Mouse (Mus musculus) gastrocnemius, adult 8-10 months (tissue): ENCODE measurements at regions not wholly inside any gene's neighbourhood (a gene's known extent, or its start where the extent isn't known, plus 50 kb on each side); places are given as distances from the start of the nearest gene placed in this dataset.
"Not testable (repeated sequence)": the region's sequence is repeated elsewhere in the genome, so short reads cannot be mapped to it uniquely, and the experiment has no call there.

Source experiments
- DNase-seq, 2 experiments: peaks; one replicate each; pipeline ENCODE4 v3.0.0; 2022; ENCODE audit warnings: low spot score in 2 of 2

DNA sequence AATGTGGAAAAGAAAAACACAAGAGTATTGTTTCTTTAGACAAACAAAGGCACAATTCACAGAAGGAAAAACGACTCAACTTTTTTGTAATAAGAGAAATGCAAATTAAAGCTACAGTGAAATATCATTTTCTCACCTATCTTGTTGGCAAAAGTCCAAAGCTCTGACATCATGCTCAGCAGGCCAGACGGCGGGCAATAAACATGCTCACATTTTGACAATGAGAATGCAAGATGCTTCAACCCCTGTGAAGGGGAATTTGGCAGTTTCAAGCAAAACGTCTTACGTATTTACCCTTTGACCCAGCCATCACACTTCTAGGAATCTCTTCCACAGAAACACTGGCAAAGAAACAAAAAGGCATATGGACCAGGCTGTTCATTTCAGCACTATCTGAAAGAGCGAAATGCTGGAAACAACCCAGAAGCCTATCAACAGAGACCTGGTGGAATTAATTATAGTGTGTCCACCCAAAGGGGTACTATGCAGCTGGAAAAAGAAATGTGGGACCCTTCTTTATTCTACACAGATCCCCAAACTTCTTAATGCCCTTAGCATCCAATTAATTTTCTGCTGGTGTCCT, 203.4 kb upstream of the 2610301B20Rik start:
- DNase-seq = no peak

DNA sequence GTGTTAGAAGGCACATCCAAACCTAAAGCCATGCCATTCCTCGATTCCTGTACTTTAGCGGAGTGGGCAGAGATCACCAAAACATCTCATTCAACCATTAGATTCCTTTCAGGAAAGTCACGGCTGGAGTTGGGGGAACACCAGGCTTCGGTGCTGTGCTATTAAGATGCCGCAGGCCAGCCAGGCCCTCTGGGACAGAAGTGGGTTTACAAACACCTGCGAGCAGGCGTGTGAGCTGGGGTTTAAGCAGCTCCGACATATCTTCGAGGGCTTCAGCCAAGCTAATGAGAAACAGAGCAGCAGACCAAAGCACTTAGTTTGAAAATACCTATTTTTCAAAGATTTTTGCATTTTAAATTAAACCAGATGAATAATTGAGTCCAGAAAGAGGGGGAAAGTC, 183.2 kb upstream of the 2610301B20Rik start:
- DNase-seq = no peak

DNA sequence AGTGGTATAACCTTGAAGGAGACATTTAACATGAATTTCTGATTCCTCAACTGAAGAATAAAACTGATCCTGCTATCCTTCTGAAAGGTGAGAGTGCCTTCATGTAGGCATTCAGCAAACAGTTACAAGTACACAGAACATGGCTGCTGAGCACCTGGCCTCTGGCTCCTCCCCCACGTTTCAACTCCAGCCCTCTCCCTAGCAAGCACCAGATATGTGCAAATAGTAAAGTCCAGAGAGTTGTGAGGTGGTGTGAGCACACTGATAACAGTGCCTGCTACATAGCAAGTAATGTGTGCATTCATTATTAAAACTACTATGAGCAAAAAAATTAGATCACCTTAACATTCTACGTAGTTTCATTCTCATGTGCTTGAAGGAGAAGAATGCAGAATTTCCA, 181.4 kb upstream of the 2610301B20Rik start:
- DNase-seq = no peak

DNA sequence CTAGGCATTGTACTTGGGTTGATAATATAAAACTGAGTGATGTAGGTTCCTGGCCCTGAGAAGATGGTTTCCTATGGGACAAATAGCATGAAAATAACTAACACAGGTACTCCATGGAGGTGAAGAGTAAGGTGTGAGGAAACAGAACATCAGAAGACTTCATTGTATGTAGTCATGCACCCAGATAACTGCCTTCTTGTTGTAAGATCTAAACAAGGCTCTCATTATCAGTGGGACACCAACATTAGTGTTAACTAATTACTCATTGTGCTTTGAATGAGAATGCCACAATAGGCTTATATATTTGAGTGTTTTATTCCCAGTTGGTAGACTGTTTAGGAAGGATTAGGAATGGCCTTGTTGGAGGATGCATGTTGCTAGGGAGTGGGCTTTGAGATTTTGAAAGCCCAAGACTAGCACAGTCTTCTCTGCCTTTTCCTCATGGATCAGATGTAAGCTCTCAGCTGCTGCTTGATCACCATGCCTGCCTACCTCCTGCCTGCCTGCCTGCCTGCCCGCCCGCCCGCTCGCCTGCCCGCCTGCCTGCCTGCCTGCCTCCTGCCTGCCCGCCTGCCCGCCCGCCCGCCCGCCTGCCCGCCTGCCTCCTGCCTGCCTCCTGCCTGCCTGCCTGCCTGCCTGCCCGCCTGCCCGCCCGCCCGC, 180.7 kb upstream of the 2610301B20Rik start:
- DNase-seq = no peak

DNA sequence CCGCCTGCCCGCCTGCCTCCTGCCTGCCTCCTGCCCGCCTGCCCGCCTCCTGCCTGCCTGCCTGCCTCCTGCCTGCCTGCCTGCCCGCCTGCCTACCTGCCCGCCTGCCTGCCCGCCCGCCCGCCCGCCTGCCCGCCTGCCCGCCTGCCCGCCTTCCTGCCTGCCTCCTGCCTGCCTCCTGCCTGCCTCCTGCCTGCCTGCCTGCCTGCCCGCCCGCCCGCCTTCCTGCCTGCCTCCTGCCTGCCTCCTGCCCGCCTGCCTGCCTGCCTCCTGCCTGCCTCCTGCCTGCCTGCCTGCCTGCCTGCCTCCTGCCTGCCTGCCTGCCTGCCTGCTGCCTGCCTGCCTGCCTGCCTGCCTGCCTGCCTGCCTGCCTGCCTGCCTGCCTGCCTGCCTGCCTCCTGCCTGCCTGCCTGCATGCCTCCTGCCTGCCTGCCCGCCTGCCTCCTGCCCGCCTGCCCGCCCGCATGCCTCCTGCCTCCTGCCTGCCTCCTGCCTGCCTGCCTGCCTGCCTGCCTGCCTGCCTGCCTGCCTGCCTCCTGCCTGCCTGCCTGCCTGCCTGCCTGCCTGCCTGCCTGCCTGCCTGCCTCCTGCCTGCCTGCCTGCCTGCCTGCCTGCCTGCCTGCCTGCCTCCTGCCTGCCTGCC, 180.1 kb upstream of the 2610301B20Rik start:
- not testable (repeated sequence) for DNase-seq

DNA sequence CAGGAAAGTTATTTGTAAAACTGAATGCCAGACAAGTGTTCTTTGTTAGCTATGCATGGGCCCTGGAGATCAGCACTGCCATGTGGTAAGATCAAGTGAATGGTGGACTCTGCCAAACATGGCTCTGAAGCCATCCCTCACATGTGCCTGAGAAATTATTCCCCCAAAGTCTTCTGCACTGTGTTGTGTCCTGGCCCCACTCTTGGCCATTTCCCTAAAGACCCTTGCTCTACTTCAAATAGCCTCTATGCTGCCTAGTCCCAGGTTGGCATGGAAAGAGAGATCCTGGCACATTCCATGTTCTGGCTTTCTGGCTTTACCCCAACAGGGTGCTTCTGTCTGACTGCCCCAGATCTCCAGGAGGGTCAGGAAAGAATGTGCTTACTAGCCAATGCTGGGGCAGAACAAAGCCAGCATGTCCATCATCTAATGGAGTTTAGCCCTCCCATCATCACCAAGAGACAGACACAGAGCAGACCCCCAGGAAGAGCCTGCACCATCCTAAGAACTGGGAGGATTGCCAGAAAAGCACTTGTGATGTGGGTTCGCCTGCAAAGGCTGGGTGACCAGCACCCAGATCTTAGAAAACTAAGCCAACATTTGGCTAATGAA, 177.0 kb upstream of the 2610301B20Rik start:
- DNase-seq = no peak

DNA sequence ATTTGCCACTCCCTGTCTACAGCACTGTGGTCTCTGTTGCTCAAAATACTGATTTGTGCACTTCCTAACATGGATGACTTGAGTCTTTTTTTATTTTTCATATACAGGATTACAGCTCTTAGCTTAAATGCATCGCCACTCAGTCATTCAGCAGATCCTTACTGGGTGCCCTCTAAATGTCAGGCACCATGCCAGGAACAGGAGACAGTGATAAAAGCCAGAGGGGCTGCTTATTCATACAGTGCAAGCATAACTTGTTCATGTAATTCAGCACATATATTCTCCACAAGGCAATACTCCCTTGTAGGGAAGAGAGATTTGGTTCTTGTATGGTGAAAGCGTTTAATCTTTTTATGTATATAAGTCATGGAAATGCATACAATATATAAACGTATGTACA, 175.7 kb upstream of the 2610301B20Rik start:
- DNase-seq = no peak

DNA sequence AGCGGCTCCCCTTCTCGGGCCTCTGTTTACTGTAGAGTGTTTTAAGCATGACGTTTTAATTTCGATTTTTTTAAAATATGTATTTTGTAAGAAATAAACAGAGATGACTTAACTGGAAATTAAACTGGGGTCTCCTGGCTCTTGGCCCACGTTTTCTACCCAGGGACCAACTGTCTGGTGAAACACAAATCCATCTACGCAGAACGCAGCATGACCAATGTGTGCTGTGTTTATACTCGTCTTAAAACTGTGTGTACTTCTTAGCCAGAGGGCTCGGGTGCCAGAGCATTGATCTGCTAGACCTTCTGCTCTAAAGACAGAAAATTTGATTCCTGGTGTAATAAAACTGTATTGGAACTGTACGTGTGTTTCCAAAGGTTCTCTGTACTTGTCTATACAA, 172.8 kb upstream of the 2610301B20Rik start:
- DNase-seq = no peak

DNA sequence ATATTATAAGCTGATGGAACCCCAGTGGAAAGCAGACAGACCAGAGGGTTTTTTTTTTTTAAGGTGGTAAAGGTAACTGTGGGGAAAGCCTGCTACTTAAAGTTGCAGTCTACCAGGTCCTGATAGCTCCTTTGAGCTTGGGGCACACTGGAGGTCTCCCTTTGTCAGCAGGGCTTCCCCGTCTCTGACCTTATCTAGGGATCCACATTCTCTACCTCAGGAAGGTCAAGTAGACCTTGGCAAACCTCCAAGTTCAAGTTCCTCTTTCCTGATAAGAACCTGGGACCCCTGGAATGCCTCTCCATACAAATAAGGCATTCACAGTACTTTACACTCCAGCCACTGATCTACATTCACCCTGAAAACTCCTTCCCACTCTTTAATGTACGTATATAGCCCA, 171.1 kb upstream of the 2610301B20Rik start:
- no peak for DNase-seq

DNA sequence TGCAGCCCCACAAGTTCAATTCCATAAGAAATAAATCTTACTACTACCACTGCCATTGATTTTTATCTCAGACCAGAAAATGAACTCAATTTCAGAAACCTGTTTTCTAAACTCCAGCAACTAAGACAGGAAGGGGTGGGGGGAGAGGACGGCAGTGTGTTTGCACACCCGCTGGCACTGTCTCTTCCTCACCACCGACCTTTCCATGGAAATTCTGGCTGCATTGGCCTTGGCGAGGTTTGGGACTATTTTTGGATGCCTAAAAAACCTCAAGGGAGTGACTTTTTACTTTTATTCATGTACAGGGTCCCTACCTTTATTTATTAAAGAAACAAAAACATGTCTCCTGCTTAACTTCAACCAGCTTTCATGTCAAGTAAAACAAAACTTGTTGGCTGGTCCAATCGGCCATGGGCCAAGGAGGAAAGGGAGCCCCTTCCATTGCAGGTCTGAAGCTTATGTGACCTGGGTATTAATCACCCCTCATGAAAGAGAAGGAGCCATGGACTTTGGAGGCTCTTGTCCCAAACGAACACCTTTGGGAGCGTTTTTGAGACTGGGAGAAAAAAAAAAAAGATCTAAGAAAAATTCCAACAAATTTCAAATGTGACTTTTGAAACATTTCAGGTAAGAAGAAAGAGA, 167.2 kb upstream of the 2610301B20Rik start:
- DNase-seq = no peak

DNA sequence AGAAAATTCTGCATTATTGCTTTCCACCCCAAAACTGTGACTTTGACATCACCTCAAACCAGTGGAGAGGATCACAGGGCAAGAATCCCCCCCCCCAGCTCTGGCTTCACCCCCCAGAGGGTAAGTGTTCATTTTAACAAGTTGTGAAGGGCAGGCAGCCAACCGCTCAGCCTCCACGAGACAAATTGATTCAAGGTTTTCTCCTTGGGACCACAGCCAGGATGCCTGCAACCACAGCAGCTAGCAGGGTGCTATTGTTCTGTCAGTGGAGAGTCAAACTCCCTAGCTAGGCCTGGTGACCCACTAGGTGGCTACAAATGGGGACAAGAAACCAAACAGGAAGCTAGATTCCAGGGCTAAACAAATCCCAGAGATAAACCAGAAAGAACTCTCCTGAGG, 166.6 kb upstream of the 2610301B20Rik start:
- DNase-seq = no peak

DNA sequence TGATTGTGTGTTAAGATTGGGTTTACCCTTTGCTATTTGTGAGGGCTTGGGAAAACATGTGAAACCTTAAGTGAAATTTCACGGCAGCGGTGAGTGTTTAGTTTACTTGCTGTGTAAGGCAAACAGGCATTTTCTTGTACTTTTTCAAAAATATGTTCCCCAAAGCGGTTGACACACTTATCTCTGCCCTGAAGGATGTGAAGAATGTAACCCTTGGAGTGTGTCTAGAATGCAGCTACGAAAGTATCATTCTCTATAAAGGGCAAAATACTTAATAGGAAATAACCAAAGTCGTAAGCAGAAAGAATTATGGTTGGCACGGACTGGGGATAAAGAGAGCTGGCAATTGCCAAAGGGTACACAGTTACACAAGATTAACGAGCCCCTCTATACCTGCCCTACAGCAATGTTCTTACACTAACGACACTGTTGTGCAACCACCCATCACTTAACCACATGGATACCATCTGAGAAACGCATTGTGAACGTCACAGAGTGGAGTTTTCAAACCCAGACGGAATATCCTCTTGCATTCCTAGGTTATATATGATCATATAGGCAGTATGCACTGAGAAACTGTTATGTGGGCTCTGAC, 162.3 kb upstream of the 2610301B20Rik start:
- DNase-seq = no peak

DNA sequence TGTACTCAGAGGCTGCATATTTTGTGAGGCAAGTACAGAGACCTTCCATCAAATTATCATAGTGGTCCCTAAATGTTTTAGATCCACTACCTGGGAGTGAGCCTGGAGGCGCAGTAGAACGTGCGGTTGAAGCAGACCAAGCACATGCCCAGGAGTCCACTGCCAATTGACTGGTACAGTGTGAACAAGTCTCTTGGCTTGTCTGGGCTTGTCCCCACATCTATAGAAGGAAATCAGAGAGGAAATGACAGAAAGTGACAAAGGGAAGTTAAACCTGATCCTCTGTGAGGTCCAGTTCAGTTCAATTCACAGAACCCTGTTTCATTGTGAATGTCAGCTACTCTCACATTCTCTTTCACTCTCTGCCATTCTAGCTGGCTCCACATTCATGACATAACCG, 151.0 kb upstream of the 2610301B20Rik start:
- DNase-seq = no peak

DNA sequence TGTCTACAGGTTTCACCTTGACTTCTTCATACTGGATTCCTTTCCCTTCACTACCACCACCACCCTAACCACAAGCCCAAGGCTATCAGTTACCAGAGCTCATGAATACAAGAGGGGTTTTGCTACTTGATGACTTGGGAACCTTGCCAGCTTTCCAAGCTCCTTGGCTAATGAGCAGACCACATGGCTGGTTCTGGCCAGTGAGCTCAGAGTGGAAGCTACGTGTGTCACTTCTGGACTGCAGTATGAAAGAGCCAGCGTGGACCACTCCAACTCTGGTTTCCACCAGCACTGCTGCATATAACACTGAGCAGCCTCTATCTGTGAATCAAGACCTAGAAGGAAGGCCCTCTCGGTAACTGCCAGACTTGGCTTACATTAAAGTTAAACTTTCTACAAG, 146.4 kb upstream of the 2610301B20Rik start:
- no peak for DNase-seq

DNA sequence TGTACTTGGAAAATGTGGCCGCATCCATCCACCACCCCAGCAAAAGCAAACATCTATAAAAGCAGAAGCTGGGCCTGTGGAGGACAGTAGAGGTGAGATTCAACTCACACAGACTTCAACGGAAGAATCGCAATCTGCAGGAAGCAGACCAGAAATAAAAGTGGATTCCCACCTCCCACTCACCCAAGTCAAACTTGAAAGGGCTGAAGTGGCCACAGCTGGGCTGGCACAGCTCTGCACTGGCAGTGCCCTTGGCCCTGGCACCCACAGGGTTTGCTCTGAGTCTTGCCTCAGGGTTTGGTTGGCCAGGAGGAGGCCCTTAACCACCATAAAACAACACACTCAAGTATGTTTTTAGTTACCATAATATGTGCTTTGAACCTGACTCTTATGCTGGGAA, 129.1 kb upstream of the 2610301B20Rik start:
- no peak for DNase-seq

DNA sequence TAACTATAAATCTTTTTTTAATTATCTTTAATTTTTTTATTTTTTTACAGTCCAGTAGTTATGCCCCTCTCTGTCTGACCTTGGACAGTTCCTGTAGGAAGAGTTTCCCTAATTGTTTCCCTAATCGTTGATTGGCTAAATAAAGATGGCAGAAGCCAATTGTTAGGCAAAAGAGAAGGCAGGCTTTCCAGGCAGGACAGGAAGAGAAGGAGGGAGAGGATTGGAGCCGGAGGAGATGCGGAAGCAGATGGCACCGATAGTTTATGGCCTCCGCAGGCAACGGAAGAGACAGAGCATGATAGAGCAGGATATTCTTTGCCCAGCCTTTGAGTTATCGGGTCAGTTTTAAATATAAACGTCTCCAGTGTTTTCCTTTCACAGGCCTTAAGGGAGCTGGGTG, 125.5 kb upstream of the 2610301B20Rik start:
- no peak for DNase-seq

DNA sequence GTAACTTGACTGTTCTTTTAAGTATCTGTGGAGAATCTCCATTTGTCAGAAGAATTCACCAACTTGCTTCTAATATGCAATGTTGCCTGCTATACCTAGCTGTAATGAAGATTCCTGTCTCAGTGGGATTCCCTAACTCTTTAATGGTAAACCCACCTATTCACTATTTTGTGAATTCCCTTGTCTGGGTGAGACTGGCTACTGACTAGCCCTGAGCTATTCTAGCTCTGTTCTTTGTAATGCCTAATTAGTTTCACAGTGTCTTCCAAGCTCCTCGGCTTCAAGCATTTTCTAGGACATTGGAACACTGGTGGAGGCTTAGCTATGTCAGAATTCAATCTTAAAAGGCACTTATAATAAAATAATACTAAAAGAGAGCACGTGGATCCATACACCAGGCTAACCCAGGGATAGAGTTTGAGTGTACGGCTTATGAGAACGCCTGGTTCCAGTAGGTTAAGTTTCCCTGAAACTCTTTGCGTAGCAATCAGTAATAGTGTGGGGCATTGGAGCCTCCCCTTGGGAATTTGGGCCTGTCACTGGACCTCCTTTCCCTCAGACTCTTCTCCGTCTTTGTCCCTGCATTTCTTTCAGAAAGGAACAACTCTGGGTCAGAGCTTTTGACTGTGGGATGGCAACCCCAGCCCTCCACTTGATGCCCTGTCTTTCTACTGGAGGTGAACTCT, 123.8 kb upstream of the 2610301B20Rik start:
- DNase-seq = not testable (repeated sequence)

DNA sequence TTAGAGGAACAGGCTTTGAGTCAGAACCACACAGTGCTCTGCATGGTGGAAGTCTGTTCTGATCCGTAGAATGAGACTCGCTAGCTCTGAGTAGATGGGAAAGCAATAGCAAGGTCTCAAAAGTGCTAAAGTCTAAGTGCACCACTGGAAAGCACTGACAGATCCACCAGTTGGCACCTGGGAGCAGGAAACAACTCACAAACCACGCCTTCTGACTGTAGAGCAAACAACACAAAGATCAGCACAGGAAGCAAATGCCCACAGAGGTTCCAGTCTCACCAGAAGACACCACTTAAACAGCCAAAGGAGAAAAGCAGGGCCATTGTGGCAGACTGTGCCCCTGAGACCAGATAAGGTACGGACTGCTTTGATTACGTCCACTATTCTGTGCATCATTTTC, 121.1 kb upstream of the 2610301B20Rik start:
- no peak for DNase-seq

DNA sequence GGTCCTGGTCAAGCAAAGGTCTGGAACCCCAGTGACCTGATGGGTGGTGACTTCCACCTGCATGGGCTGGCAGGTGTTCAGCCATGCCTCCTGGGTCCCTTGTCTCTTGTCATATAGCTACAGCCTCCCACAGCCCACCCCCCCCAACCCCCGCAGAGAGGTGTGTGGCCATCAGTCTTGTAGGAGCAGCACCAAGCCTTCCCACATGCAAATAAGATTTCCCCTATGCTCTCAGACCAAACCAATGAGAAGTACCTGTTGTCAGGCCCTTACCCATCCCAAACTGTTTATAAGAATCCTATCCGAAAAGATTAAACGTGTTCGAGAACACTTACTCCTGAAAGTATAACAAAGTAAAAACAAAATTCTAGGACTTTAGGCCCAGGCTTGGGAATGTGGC, 114.8 kb upstream of the 2610301B20Rik start:
- no peak for DNase-seq

DNA sequence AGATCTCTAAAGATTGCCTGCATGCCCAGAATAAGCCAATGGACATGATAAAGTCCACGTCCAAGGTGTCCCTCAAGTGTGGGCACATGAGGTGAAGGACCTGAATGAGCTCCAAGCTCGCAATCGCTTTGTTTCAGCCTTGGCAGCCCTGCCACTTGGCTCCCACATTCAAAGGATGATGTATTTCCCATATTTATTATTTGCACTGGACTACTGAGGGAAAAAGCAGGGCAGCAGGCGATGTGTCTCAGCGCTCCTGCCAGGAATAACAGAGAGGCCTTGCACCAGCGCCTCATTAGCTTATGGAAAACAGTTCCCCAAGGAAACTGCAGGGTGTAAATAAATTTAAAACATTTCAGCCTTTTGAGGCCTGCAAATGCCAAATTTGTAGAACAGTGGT, 106.6 kb upstream of the 2610301B20Rik start:
- no peak for DNase-seq

DNA sequence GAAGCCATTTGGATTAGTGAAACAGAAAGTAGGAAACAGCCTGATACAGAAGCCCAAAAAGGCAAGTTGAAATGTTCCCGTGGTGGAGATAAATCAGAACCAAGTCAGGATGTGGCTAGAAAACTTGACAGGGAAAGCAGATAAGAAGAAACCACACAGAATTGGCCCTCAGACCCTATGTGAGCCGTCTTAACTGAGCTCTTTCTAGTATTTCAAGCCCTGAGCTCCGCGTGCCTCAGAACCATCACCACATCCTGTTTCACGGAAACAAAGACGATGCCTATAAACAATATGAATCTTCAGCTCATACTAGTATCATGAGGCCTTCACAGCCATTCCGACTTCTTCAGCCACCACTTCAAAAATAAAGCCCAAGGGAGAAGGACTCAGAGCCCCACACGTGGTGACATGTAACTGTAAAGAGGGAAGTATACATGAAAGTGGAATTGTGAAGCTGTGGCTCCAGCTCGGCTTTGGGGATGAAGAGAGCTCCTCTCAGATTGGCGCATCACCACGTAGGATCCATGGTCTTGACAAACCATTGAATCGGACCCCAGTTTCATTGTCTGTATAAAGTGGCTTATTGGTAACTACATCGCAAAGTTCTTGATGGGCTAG, 104.2 kb upstream of the 2610301B20Rik start:
- no peak for DNase-seq
